Mouse (Mus musculus): Measurements from ENCODE around the gene Cdk7. TPM values are rescaled to one million over a fixed set of nuclear protein-coding genes. Genes with fewer than 3 reads are reported as not detected.

Cdk7 gene
- polyA plus RNA-seq, 1 experiment from 2014 or later = 97.3 TPM

GRCm38 (mm10) chr13:100658091-100658490 is 72.6 kb downstream of the Cdk7 start:
- Histone ChIP-seq H3K36me3 (peaks cover 54% of the 10 kb centered on the region), H3K27me3 (ENCODE audit: low read depth, poor library complexity, severe bottlenecking) (no peaks in the 10 kb centered on the region), H3K27ac (replicated peaks) (no peak overlapping the region), H3K9me3 (replicated peaks) (no peaks in the 10 kb centered on the region), H3K4me3 (no peak overlapping the region), H3K4me1 (no peaks in the 10 kb centered on the region)
- DNase-seq (ENCODE audit: low spot score) = no peak
- WGBS = 96% methylated on average over 5 of the region's 5 CpGs

Other genes with a start within 250 kb of the Cdk7 start
- gene Gtf2h2, start 238.4 kb downstream of the Cdk7 start, polyA plus RNA-seq (2016; fragmentation: Nextera tagmentation; extraction: Ambion mirVana) = 90.4 and 90.5 TPM in 2 replicates
- gene Ocln, start 178.2 kb downstream of the Cdk7 start, polyA plus RNA-seq (2016; fragmentation: Nextera tagmentation; extraction: Ambion mirVana) = 1.2 and 1.5 TPM in 2 replicates
- gene Marveld2, start 114.0 kb downstream of the Cdk7 start, polyA plus RNA-seq (2016; fragmentation: Nextera tagmentation; extraction: Ambion mirVana) = 2.1 and 2.3 TPM in 2 replicates
- 342 and 358 TPM in 2 replicates for gene Ak6, start 80.0 kb downstream of the Cdk7 start, polyA plus RNA-seq (2016; fragmentation: Nextera tagmentation; extraction: Ambion mirVana)
- gene Rad17, start 79.9 kb downstream of the Cdk7 start, polyA plus RNA-seq (2016; fragmentation: Nextera tagmentation; extraction: Ambion mirVana) = 20.0 and 21.7 TPM in 2 replicates
- gene Taf9, start 79.4 kb downstream of the Cdk7 start, polyA plus RNA-seq (2016; fragmentation: Nextera tagmentation; extraction: Ambion mirVana) = 20.6 and 22.1 TPM in 2 replicates
- 2.7 TPM in 2 replicates for gene Ccdc125, start 61.2 kb downstream of the Cdk7 start, polyA plus RNA-seq (2016; fragmentation: Nextera tagmentation; extraction: Ambion mirVana)
- 140 and 160 TPM in 2 replicates for gene Mrps36, start 13.7 kb upstream of the Cdk7 start, polyA plus RNA-seq (2016; fragmentation: Nextera tagmentation; extraction: Ambion mirVana)
- 58.9 and 67.0 TPM in 2 replicates for gene Cenph, start 45.0 kb upstream of the Cdk7 start, polyA plus RNA-seq (2016; fragmentation: Nextera tagmentation; extraction: Ambion mirVana)
- 451 and 479 TPM in 2 replicates for gene Ccnb1, start 55.6 kb upstream of the Cdk7 start, polyA plus RNA-seq (2016; fragmentation: Nextera tagmentation; extraction: Ambion mirVana)
- 34.9 and 35.6 TPM in 2 replicates for gene Slc30a5, start 102.5 kb upstream of the Cdk7 start, polyA plus RNA-seq (2016; fragmentation: Nextera tagmentation; extraction: Ambion mirVana)

Measured in midbrain, embryonic 10.5 days (tissue).